Mouse (Mus musculus): ENCODE measurements at regions not wholly inside any gene's neighbourhood (a gene's known extent, or its start where the extent isn't known, plus 50 kb on each side); places are given as distances from the start of the nearest gene placed in this dataset.

- DNase-seq, result peak; percentile 18
Observed at GRCm38 (mm10) chr13:114523116-114523515, 64.4 kb upstream of the Fst start.

GRCm38 (mm10) chr13:114526856-114527255 lies 68.1 kb upstream of the Fst start:
- no peak for DNase-seq

GRCm38 (mm10) chr13:114530171-114530774 lies 71.5 kb upstream of the Fst start:
- no peak for DNase-seq

GRCm38 (mm10) chr13:114531780-114532179 lies 73.0 kb upstream of the Fst start:
- DNase-seq, result no peak

DNA sequence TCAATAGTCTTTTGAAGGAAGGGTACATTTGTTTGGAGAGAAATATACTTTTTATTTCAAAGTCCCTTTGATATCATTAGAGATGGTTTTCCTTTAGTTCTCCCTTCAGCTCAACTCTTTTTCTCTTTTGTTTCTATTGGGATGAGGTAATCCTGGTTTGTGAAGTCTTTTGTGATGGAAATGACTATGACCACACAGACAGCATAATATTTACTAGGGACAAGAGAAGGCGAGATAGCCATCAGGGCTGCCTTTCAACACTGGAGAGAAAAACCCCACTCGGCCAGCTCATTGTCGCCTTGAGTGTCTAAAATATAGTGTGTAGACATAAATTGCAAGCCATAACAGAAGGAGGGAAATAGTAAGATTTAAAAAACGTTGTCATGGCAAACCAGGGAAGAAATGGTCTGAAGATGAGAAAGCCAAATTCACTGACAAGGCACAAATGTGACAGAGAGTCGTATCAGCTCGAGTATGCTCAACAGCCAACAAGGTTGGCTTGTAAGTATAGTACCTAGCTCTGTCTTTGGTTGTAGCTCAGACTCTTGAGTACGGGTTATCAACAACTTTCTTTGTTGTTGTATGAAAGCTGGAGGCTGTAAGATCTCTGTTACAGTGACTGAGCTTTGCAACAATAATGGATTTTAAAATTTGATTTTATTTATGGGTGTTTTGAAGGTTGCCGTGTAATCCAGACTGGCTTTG lies 73.8 kb upstream of the Fst start:
- no peak for DNase-seq

DNA sequence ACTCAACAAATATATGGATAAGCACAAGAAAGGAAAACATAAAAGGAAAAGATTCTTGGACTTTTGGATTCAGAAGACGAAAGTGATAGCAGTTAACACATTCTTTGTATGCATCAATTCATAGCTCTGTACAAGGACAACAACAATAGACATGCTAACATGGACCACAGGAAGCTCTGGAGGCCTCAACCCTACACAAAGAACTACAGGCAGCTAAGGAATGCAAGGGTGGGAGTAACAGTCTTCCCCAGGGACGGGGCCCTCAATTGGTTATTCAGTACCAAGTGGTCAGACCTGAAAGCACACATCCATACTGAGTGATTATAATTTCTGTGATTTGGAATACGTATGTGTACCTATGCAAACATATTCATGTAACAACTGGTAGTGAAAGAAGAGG lies 75.8 kb upstream of the Fst start:
- no peak for DNase-seq

DNA sequence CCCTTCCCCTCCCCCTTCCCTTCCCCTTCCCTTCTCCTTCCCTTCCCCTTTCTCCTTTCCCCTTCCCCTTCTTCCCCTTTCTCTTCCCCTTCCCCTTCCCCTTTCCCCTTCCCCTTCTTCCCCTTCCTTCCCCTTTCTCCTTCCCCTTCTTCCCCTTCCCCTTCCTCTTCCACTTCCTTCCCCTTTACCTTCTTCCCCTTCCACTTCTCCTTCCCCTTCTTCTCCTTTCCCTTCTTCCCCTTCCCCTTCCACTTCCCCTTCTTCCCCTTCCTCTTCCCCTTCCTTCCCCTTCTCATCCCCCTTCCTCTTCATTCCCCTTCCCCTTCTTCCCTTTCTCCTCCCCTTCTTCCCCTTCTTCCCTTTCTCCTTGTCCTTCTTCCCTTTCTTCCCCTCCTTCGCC lies 77.0 kb upstream of the Fst start:
- DNase-seq, result no peak

DNA sequence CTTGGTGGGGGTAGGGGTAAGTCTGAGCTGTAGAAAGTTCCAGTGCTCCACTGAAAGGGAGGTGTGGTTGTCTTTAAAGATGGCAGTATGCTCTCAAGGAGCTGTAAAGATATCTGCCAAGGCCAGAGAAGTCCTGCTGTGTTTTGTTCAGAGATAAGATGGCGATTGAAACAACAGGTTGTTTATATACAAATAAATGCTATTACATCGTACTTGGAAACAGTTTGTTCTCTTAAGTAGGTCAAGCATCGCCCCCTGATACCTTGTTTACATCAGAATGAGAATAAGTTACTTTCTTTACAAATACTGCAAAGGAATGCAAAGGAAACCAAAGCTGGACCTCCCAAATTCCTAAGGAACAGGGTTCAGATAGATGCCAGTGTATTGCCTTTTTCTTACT lies 113.0 kb upstream of the Fst start:
- DNase-seq, result no peak

DNA sequence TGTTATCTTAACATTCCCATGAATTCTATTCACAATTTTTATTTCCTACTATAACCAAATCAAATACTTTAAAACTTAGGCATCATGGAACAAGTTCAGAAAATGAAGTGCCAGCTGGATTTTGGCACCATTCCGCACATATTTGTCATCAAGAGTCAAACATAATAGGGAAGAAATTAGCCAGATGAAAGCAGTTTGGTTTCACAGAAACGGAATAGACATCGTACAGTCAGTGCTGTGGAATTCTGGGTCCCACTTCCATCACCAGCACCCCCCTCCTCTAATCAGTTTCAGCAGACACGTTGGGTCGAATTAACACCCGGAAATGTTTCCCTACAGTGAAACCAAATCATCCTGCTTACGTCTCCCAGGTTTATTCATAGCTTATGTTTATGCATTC lies 125.8 kb upstream of the Fst start:
- DNase-seq, result peak; percentile 42

GRCm38 (mm10) chr13:114587621-114588020 lies 128.9 kb upstream of the Fst start:
- no peak for DNase-seq

- DNase-seq, result no peak
Observed at GRCm38 (mm10) chr13:114603341-114603740, 144.6 kb upstream of the Fst start.

- no peak for DNase-seq
Observed at GRCm38 (mm10) chr13:114604037-114604694, 145.4 kb upstream of the Fst start.

DNA sequence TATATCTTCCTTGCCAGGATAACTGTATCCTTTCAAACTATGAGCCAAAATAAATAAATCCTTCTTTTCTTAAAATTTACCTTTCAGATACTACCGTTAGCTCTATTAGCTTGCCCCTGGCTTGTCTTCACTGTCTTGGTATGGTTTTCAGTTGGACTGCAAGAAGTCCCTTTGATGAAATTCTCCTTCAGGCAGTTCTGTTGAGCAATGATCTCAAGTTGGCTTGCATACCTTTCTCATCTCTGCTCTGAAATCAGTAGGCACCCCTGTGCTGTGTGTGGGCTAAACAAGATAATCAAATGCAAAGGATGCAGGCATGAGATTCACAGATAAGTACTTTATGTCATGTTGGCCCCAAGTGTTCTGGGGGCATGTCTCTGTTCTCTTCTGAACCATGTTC lies 155.2 kb upstream of the Fst start:
- no peak for DNase-seq

DNA sequence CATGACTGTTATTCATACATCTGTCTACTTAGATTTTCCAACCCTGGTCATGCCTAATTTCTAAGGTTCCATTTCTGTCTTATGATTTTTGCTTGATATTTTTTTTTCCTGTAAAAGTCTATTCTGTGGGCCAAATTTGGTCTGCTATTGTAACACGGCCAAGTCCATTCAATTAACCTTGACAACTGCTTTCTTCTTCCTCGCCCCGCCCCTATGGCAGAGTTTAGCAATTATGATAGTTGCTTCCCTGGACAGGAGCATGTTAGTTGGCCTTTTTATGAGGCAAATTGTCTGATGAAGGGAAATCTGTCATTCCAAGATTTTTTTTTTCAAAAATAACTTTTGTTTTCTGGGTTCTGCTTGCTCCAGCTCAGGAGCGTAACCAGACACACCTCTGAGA lies 160.7 kb upstream of the Fst start:
- DNase-seq, result no peak

DNA sequence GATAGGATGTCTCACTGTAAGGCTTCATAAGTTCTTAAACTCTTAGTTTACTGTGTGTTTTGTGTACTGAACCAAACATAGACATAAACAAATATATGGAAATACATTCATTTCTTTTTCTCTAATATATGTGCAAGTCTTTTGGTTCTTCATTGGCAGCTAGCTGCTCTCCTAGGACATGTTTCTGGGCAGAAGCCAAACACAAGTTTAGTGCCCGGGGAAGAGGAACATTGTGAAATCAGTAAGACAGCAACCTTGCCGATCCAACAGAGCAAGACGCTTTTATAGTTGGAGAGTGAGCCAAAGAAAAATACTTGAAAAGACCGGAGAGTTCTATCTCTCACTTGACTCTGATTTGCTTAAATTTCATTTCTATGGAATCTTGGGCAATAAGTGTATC lies 178.0 kb upstream of the Fst start:
- DNase-seq, result peak; percentile 38

GRCm38 (mm10) chr13:114639531-114639930 lies 178.5 kb upstream of the Mocs2 start:
- no peak for DNase-seq

GRCm38 (mm10) chr13:114641688-114642390 lies 176.2 kb upstream of the Mocs2 start:
- no peak for DNase-seq

DNA sequence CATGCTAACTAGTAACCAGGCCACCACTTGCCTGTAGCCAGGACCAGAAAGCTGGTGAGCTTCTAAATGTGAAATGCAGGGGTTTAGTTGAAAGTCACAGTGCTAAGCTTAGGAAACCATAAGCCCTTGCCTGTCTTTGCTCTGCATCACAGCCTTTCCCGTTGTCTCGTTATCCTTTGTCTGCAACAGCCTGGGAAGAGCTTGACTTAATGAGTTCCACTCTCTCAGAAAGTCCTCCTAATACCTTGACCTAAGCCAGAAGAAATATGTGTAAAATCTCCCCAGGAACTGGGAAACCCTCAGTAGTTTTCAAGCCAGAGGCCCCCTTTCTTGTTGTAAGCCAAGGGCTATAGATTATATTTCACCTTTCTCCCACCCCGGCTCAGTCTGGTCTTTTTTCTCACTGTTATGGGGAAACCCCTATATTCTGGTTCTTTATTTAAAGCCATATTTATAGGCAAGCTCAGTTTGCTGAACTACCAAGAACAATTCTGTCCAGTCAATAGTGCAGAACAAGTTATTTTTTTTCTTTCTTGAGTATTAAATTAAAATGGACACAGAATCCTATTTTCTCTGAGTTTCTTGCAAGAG lies 175.0 kb upstream of the Mocs2 start:
- no peak for DNase-seq

GRCm38 (mm10) chr13:114643521-114643920 lies 174.5 kb upstream of the Mocs2 start:
- no peak for DNase-seq

GRCm38 (mm10) chr13:114654267-114654666 lies 163.8 kb upstream of the Mocs2 start:
- no peak for DNase-seq

GRCm38 (mm10) chr13:114654953-114655586 lies 163.0 kb upstream of the Mocs2 start:
- no peak for DNase-seq

GRCm38 (mm10) chr13:114672411-114672810 lies 145.6 kb upstream of the Mocs2 start:
- DNase-seq, result no peak

Measured in lung, postnatal 36 days (tissue).